Mouse (Mus musculus) layer of hippocampus, adult 2 months (tissue): ENCODE results near the gene Gm20708. TPM values are rescaled to one million over a fixed set of nuclear protein-coding genes. Genes with fewer than 3 reads are reported as not detected.

Experiments
- DNase-seq, 2 experiments: peaks; one replicate each; pipeline ENCODE4 v3.0.0; 2022; ENCODE audit warnings: low spot score in 2 of 2
- H3K27ac ChIP-seq: fragments of 200-600 bp; 2 replicates; pipeline ENCODE4 v1.8.1; 2022
- H3K4me3 ChIP-seq: fragments of 200-600 bp; 2 replicates; pipeline ENCODE4 v1.8.1; 2022; ENCODE audit warnings: mild to moderate bottlenecking
- CTCF ChIP-seq: fragments of 200-600 bp; conservative IDR thresholded peaks from 2 replicates; pipeline ENCODE4 v1.8.1; 2022; ENCODE audit warnings: antibody characterized with exemption, mild to moderate bottlenecking, moderate library complexity
- total RNA-seq, 2 experiments: library from RNA; stranded (reverse); gene quantifications; 2 replicates each; pipeline ENCODE4 v1.2.3; 2021

Gm20708 gene
- total RNA-seq, 2 experiments from 2014 or later, result 1.6 to 1.7 TPM

GRCm38 (mm10) chr11:117834086-117834485 is 24.6 kb downstream of the Gm20708 start:
- DNase-seq, result no peak
- H3K27ac ChIP-seq, result no peak overlapping the region
- no peak overlapping the region for H3K4me3 ChIP-seq
- no peak for TF ChIP-seq CTCF

GRCm38 (mm10) chr11:117836306-117836705 is 26.8 kb downstream of the Gm20708 start:
- TF ChIP-seq CTCF, result no peak
- peak; percentile 45 to 53 for DNase-seq
- Histone ChIP-seq H3K27ac (no peak overlapping the region), H3K4me3 (peak overlapping the region; percentile 24; the same call in 1 of the 2 replicates)

- no peak overlapping the region for H3K27ac ChIP-seq
- no peak for TF ChIP-seq CTCF
- no peak overlapping the region for H3K4me3 ChIP-seq
- DNase-seq, result no peak
These were observed 29.1 kb downstream of the Gm20708 start for GRCm38 (mm10) chr11:117838572-117838971.

- Histone ChIP-seq H3K4me3 (no peak overlapping the region), H3K27ac (no peak overlapping the region)
- DNase-seq, result no peak
- TF ChIP-seq CTCF, result no peak
These were observed 29.6 kb downstream of the Gm20708 start for GRCm38 (mm10) chr11:117839021-117839420.

GRCm38 (mm10) chr11:117840910-117841309 is 31.4 kb downstream of the Gm20708 start:
- no peak overlapping the region for H3K4me3 ChIP-seq
- no peak for DNase-seq
- H3K27ac ChIP-seq, result no peak overlapping the region
- no peak for TF ChIP-seq CTCF

GRCm38 (mm10) chr11:117843434-117843833 is 34.0 kb downstream of the Gm20708 start:
- TF ChIP-seq CTCF, result no peak
- Histone ChIP-seq H3K27ac (no peak overlapping the region), H3K4me3 (no peak overlapping the region)
- DNase-seq, result no peak

GRCm38 (mm10) chr11:117844997-117845396 is 35.5 kb downstream of the Gm20708 start:
- no peak for TF ChIP-seq CTCF
- DNase-seq, result no peak
- Histone ChIP-seq H3K4me3 (no peak overlapping the region), H3K27ac (no peak overlapping the region)

GRCm38 (mm10) chr11:117845651-117846050 is 36.2 kb downstream of the Gm20708 start:
- TF ChIP-seq CTCF, result no peak
- no peak for DNase-seq
- Histone ChIP-seq H3K4me3 (no peak overlapping the region), H3K27ac (no peak overlapping the region)

- peak; percentile 67 for TF ChIP-seq CTCF
- no peak overlapping the region for H3K27ac ChIP-seq
These were observed 37.2 kb downstream of the Gm20708 start for GRCm38 (mm10) chr11:117846640-117847039.

GRCm38 (mm10) chr11:117847593-117848215 is 38.2 kb downstream of the Gm20708 start:
- no peak for TF ChIP-seq CTCF
- H3K4me3 ChIP-seq, result peak overlapping the region; percentile 80; the same call in 1 of the 2 replicates
- no peak for DNase-seq
- H3K27ac ChIP-seq, result peak overlapping the region; percentile 95

More at GRCm38 (mm10) chr11:117846640-117847039, 37.2 kb downstream of the Gm20708 start:
- H3K4me3 ChIP-seq, result no peak overlapping the region
- no peak for DNase-seq

GRCm38 (mm10) chr11:117848271-117848984 is 39.0 kb downstream of the Gm20708 start:
- no peak for TF ChIP-seq CTCF
- H3K27ac ChIP-seq, result peak overlapping the region; percentile 95
- DNase-seq, result peak; percentile 31 to 34
- peak overlapping the region; percentile 80 for H3K4me3 ChIP-seq

GRCm38 (mm10) chr11:117848985-117849671 is 39.7 kb downstream of the Gm20708 start, which contains the start of gene Birc5:
Gene Birc5 (plus strand): TSS chr11:117849251.
- Histone ChIP-seq H3K4me3 (peak within 1 kb of the TSS; percentile 80), H3K27ac (peak within 1 kb of the TSS; percentile 95)
- DNase-seq, result peak; percentile 94 to 96
- TF ChIP-seq CTCF, result 0 out of 2 replicates have a peak, but pooled peaks have one; percentile 12

GRCm38 (mm10) chr11:117852875-117853274 is 43.4 kb downstream of the Gm20708 start:
- no peak for DNase-seq
- no peak for TF ChIP-seq CTCF
- Histone ChIP-seq H3K4me3 (no peak overlapping the region), H3K27ac (no peak overlapping the region)

- TF ChIP-seq CTCF, result no peak
- Histone ChIP-seq H3K27ac (no peak overlapping the region), H3K4me3 (no peak overlapping the region)
- no peak for DNase-seq
These were observed 44.8 kb downstream of the Gm20708 start for GRCm38 (mm10) chr11:117854241-117854640.
